Mouse (Mus musculus) cortical plate, adult 2 months (tissue): ENCODE measurements around the gene Sarm1. TPM values are rescaled to one million over a fixed set of nuclear protein-coding genes. Genes with fewer than 3 reads are reported as not detected.

Source experiments
- H3K27ac ChIP-seq: fragments of 200-500 bp; 2 replicates; pipeline ENCODE4 v1.5.1; 2012; ENCODE audit warnings: low read length, control low read depth, inconsistent platforms; ENCODE audit not compliant: insufficient read depth
- H3K4me1 ChIP-seq: fragments of 200-500 bp; 2 replicates; pipeline ENCODE4 v1.6.1; 2011; ENCODE audit warnings: low read length; ENCODE audit not compliant: control insufficient read depth, insufficient read depth
- H3K4me3 ChIP-seq: fragments of 200-500 bp; 2 replicates; pipeline ENCODE4 v1.5.1; 2011; ENCODE audit warnings: mild to moderate bottlenecking, low read length, control low read depth; ENCODE audit not compliant: insufficient read depth
- CTCF ChIP-seq: fragments of 200-500 bp; IDR thresholded peaks from 2 replicates; pipeline ENCODE4 v1.5.1; 2011; ENCODE audit warnings: mild to moderate bottlenecking, control low read depth, low read length; ENCODE audit not compliant: insufficient read depth; ENCODE audit errors: extremely low read depth
- POLR2A ChIP-seq: fragments of 200-500 bp; IDR thresholded peaks from 2 replicates; pipeline ENCODE4 v1.6.1; 2011; ENCODE audit warnings: mild to moderate bottlenecking, low read length, control low read depth; ENCODE audit not compliant: insufficient read depth; ENCODE audit errors: extremely low read depth
- polyA plus RNA-seq: library from polyadenylated mRNA; depleted of rRNA; stranded (reverse); fragments of >200 nt; gene quantifications from 2 replicates; pipeline ENCODE4 v1.2.3, GENCODE M21; 2012

The Sarm1 gene
- polyA plus RNA-seq, 1 experiment: 27.0 TPM

- H3K4me3 ChIP-seq: peak overlapping the region; percentile 52; the same call in 1 of the 2 replicates
- H3K4me1 ChIP-seq: peaks cover 5% of the 10 kb centered on the region; the same call in 1 of the 2 replicates
- no peak overlapping the region for H3K27ac ChIP-seq
- TF ChIP-seq POLR2A: no peak
- TF ChIP-seq CTCF: no peak
These were observed 15.7 kb upstream of the Sarm1 start for GRCm38 (mm10) chr11:78513106-78513790.

DNA sequence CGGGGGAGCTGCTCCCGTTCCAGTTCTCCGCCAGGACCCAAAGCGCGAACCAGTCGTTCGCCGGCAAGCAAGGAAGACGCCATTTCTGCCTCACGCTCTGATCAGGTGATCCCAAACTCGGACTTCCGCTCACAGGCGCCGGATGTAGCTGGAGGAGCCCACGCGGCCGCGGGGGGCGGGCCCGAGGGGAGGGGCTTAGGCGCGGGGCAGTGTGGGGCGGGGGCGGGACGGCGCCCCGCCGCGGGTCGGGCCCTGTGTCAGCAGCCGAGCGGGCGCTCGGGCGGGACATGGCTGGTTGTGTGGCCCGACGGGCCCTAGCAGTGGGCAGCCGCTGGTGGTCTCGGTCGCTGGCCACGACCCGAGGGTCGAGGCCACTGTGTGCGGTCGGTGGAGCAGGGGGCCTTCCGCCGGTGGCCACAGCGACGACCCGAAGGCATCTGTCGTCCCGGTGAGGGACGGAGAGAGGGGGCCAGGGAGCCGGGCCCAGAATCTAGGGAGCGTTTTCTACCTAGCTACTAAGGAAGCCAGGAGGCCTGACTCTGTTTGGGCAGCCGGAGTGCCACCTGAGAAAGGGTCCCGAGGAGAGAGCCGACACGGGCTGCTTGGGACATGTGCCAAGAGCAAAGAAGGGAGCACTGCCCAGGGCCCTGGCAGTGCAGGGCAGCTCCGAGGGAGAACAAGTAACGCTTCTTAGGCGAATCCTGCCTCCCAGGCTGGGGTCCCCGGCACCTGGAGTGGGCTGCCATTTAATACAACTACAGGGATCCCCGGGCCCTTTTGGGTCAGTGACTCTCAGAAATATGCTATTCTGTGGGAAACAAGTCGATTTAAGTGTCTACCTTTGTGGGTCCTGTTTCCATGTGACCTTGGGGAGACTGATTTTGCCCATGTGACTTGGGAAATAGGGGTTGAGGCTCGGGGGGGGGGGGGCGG is 14.7 kb upstream of the Sarm1 start, which contains the start of the genes Tmem199 and Poldip2:
TSS of gene Tmem199 (minus strand) at position 148 of the 933 bp plus-strand sequence.
TSS of gene Poldip2 (plus strand) at position 169 of the 933 bp plus-strand sequence.
- Histone ChIP-seq H3K27ac (peak within 1 kb of the TSS; percentile 92), H3K4me3 (peak within 1 kb of the TSS; percentile 52), H3K4me1 (peaks cover 5% of the 10 kb centered on the region; the same call in 1 of the 2 replicates)
- TF ChIP-seq POLR2A (peak; percentile 83), CTCF (no peak)

- TF ChIP-seq CTCF (peak; percentile 36; the same call in 1 of the 2 replicates), POLR2A (no peak)
- H3K4me3 ChIP-seq: no peak overlapping the region
- H3K27ac ChIP-seq: no peak overlapping the region
- H3K4me1 ChIP-seq: peaks cover 5% of the 10 kb centered on the region; the same call in 1 of the 2 replicates
These were observed 11.6 kb upstream of the Sarm1 start for GRCm38 (mm10) chr11:78509148-78509547.

DNA sequence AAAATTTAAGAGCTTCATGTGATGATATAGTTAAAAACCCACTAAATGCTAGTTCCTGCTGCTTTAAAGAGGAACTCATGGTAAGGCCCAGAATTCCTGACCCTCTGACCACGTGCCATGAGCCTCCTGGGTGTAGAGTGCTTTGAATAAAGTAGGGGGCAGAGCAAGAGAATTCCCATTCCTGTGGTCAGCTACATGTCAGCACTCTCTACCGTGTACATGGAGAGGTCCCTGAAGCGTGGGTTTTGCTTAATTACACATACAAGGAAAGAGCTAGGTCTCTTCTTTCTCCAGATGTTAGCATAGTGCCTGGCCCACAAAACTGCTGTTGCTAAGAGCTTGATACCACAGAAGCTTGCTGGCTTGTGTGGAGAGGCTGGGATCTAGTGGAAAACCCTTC is 7.9 kb upstream of the Sarm1 start:
- H3K27ac ChIP-seq: no peak overlapping the region
- no peak overlapping the region for H3K4me3 ChIP-seq
- TF ChIP-seq POLR2A: no peak
- TF ChIP-seq CTCF: no peak
- H3K4me1 ChIP-seq: no peaks in the 10 kb centered on the region

DNA sequence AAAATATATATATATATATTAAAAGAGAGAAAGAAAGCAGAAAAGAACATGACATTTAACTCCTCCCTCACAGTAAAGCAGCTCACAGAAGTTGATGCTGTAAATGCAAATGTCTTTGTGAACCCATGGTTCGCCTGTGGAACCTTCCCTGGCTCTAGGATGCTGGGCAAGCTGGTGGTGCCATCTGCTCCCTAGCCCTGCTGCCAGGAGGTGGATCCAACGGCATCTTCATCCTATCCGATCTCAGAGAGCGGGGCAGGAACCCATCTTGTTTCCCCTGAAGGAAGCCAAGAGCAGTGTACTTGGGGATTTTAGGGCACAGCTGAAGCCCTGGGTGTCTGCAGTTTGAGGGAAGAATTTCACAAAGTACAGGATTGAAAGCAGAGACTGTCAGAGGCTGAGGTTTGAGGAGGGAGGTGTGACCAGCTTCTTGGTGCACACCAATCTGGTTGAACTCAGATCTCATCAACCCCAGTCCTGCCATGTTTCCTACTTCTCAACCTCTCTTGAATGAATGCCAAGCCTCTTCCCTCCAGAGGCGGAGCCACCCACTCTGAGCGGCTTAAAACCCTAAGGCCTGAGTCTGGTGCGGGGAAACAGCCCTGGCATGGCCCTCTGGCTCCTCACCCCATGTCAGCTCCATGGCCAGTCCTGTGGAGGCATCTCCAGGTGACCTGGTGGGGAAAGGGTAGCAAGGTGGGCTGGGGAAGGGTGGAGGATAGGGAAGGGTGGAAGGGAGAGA is 5.5 kb upstream of the Sarm1 start, which contains the start of gene Sebox:
TSS of gene Sebox (plus strand) at position 539 of the 742 bp plus-strand sequence.
- no peak for TF ChIP-seq CTCF
- TF ChIP-seq POLR2A: no peak
- no peaks in the 10 kb centered on the region for H3K4me1 ChIP-seq
- no peak within 1 kb of the TSS for H3K27ac ChIP-seq
- no peak within 1 kb of the TSS for H3K4me3 ChIP-seq

DNA sequence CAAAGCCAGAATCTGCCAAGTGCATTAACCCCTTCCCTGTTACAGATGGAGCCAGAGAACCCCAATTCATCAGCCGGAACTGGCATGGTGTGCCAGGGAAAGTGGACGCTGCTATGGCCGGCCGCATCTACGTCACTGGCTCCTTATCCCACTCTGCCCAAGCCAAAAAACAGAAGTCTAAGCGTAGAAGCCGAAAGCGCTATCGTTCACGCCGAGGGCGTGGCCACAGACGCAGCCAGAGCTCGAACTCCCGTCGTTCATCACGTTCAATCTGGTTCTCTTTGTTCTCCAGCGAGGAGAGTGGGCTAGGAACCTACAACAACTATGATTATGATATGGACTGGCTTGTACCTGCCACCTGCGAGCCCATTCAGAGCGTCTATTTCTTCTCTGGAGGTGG is 4.0 kb upstream of the Sarm1 start:
- Histone ChIP-seq H3K4me1 (no peaks in the 10 kb centered on the region), H3K27ac (no peak overlapping the region), H3K4me3 (no peak overlapping the region)
- no peak for TF ChIP-seq POLR2A

DNA sequence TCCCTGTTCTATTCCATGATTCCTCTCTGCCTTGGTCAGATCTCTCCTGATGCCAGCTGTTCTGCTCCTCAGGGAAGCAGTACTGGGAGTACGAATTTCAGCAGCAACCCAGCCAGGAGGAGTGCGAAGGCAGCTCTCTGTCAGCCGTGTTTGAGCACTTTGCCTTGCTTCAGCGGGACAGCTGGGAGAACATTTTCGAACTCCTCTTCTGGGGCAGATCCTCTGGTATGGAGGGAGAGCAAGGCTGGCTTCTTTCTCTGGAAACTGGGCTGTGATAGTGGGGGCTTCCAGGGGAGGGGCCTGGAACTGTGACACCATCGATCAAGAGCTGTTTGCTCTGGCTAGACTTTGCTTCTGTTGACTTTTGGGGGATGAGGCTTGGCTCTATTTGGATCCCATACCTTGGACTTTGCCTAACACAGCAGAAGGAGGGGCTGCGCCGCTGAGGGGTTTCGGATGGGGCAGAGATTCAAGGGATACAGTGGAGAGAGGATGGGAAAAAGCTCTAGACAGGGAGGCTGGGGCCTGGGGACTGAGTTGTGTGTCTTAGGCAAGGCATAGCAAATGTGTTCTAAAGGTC is 3.2 kb upstream of the Sarm1 start:
- no peak for TF ChIP-seq CTCF
- TF ChIP-seq POLR2A: no peak
- Histone ChIP-seq H3K4me3 (no peak overlapping the region), H3K4me1 (peaks cover 2% of the 10 kb centered on the region; the same call in 1 of the 2 replicates), H3K27ac (no peak overlapping the region)

GRCm38 (mm10) chr11:78499543-78499942 is 2.0 kb upstream of the Sarm1 start:
- no peak for TF ChIP-seq CTCF
- TF ChIP-seq POLR2A: no peak
- Histone ChIP-seq H3K27ac (no peak overlapping the region), H3K4me1 (peaks cover 2% of the 10 kb centered on the region; the same call in 1 of the 2 replicates), H3K4me3 (no peak overlapping the region; the same call in 1 of the 2 replicates)
